Mouse (Mus musculus): ENCODE data around the gene Smg7.

- TF ChIP-seq USF1 (IDR thresholded peaks at IDR 0.05; ENCODE audit: low read depth) = no peak
- no peak for TF ChIP-seq CTCF (IDR thresholded peaks at IDR 0.05; ENCODE audit: control insufficient read depth, insufficient read depth, insufficient read length)
- TF ChIP-seq MAX (IDR thresholded peaks at IDR 0.05) = no peak
Observed at GRCm38 (mm10) chr1:152838841-152839240, 63.6 kb downstream of the Smg7 start.
